Mouse (Mus musculus) liver, postnatal 0 days (tissue): ENCODE results near the gene Mypn.

Source experiments
- CTCF ChIP-seq: sonication (generic); IDR thresholded peaks from 2 replicates; pipeline ENCODE4 v1.5.1; 2016; ENCODE audit warnings: antibody characterized with exemption, low read depth
- EP300 ChIP-seq: IDR thresholded peaks from 2 replicates; pipeline ENCODE4 v1.6.1; 2016; ENCODE audit warnings: antibody characterized with exemption, low read depth, mild to moderate bottlenecking

DNA sequence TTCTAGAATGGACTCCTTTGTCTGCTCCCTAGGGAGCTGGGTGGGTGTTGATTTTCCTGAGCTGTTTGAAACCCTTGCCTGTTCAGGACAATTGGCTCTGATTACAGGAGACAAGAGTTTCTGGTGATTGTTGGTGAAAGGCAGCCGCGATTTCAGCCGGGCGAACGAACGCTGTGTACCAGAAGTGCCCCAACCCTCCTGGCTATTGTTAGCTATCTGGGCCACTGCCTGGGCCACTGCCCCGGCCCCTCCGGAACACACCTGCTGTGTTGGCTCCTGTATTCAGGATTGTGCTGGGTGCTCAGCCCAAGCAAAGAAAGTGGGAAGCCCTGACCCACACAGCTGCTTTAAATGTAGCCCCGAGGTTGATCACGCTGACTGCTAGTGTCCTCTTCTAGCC, 24.2 kb downstream of the Mypn start:
- TF ChIP-seq CTCF, result no peak
- no peak for TF ChIP-seq EP300
